Mouse (Mus musculus): ENCODE data around the gene Fstl1.

Fstl1 gene

GRCm38 (mm10) chr16:37817986-37818385 lies 41.3 kb downstream of the Fstl1 start:
- DNase-seq (ENCODE audit: low read depth in 1 of 2, low spot score in 2 of 2), result no peak

- DNase-seq (ENCODE audit: low read depth in 1 of 2, low spot score in 2 of 2), result no peak
Measured at GRCm38 (mm10) chr16:37823949-37824348, 47.3 kb downstream of the Fstl1 start.

DNA sequence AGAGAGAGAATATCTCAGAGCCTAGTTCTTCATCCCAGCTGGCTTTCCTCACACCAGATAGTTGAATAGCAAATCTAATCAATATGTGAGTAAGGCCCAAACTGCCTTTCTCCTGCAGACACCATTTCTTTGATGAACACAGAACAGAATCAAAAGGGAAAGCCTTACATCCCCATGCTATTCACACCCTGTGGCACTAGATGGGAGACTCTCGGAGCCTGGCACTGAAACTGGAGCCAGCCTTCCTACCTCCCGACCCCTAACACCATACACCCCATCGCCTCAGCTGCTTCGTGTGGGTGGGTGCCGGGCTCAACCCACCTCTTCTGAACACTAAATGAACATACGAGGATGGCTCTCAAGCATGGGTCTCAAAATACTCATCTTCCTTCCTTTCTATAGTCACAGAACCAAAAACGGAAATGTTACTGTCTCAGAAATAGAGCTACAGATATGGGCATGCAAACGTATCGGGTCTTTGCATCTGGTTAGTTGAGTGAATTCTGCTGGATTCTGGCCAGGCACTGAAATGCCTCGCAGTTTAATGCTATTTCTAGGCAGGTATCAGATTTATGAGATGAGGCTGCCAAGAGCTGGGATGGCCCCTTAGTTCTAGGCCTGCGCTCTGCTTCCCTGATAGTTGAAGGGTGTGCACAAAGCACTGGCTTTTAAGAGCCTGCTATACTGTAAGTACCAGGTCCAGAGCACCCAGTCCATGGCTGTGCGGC lies 48.3 kb downstream of the Fstl1 start:
- DNase-seq (ENCODE audit: low read depth in 1 of 2, low spot score in 2 of 2), result no peak

DNA sequence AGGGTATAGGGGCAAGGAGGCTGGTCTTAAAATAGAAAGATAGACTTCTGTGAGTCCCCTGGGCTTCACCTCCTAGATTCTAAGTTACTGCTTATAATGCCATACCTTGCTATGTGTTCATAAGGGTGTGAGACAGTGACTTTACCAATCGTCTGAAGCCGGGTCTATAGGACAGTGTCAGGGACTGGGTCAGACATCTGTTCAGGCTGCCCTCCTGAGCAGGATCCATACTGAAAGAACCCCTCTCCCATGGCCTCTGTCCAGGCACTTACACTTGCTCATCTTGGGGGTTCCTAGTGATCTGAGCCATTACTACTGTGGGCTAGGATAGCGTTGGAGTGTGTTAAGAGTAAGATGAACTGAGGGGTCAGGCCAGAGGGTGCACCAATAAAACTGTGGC lies 49.6 kb downstream of the Fstl1 start:
- DNase-seq (ENCODE audit: low read depth in 1 of 2, low spot score in 2 of 2), result no peak

- DNase-seq (ENCODE audit: low read depth in 1 of 2, low spot score in 2 of 2), result no peak
Measured at GRCm38 (mm10) chr16:37831041-37831440, 54.4 kb downstream of the Fstl1 start.

GRCm38 (mm10) chr16:37837571-37837970 lies 60.9 kb downstream of the Fstl1 start:
- no peak for DNase-seq (ENCODE audit: low read depth in 1 of 2, low spot score in 2 of 2)

- DNase-seq (ENCODE audit: low read depth in 1 of 2, low spot score in 2 of 2), result no peak
Measured at GRCm38 (mm10) chr16:37842439-37842838, 65.8 kb downstream of the Fstl1 start.

DNA sequence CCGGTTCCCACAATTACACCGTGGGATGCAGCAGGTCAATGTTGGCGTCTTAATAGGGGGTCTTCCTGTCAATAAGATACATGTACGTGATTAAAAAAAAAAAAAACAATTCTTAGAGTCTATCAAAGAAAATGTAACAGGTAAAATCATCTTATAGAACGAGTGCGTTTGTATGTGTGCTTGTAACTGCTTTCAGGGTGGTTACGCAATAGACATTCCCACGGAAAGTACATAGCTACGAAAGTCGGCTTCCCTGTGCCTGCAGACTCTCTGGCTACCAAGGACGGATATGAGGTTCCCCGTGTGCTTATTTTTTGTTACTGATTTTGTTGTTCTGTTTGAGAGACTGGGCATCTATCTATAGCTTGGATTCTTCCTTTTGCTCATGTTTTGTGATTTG lies 67.1 kb downstream of the Fstl1 start:
- DNase-seq (ENCODE audit: low read depth in 1 of 2, low spot score in 2 of 2), result no peak

- no peak for DNase-seq (ENCODE audit: low read depth in 1 of 2, low spot score in 2 of 2)
Measured at GRCm38 (mm10) chr16:37845202-37845925, 68.7 kb downstream of the Fstl1 start.

DNA sequence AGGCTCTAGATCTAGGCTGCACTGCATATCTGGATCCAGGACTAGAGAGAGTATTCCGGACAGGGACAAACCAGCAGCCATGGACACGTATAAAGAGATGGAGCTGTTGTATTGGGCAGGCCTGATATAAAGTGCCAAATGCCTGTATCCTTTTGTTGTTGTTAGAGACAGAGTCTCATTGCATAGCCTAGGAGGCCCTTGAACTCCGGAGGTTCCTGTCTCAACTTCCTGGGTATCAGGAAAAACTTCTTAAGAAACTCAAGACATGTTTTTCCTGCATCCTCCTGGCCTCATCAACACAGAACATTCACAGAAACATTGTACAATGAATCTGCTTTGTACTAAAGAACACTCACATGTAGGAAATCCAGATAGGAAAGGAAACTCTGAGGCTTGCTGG lies 70.4 kb downstream of the Fstl1 start:
- DNase-seq (ENCODE audit: low read depth in 1 of 2, low spot score in 2 of 2), result no peak

DNA sequence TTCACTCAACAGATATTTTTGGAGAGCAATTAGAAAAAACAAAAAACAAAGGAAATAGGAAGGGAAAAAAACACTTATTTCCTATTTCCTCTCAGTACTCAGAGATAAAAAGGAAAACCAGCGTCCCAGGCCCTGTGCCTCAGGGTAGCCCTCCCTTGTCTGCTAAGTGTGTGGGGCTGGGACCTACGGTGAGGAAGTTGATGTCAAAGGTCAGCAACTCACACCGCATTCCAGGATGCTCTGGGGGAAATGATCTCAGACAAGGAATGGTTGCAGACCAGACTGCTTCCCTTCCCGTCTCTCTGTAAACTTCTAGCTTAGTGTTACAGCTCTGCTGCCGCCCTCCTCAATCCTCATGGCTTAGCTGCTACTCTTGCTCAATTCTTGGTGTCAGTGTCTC lies 74.7 kb downstream of the Fstl1 start:
- no peak for DNase-seq (ENCODE audit: low read depth in 1 of 2, low spot score in 2 of 2)

GRCm38 (mm10) chr16:37853279-37853678 lies 76.6 kb downstream of the Fstl1 start:
- DNase-seq (ENCODE audit: low read depth in 1 of 2, low spot score in 2 of 2), result no peak

DNA sequence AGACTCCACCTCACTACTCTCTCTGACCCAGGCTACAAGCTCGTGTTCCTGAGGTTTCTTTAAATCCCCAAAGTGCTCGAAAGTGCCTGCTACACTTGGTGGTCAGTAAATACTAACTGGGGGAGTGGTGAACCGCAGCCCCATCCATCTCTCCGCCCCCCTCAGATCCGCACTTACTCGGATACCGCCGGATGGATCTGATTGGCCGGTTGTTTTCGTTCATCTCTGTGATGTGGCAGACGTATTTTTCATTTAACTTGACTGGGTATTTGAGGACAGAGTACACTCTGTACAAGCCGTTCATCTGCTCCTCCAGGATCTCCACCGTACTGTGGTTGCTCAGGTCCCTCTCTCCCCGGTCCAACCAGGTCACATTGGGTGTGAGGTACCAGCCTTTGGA lies 77.4 kb downstream of the Fstl1 start:
- DNase-seq (ENCODE audit: low read depth in 1 of 2, low spot score in 2 of 2), result no peak

DNA sequence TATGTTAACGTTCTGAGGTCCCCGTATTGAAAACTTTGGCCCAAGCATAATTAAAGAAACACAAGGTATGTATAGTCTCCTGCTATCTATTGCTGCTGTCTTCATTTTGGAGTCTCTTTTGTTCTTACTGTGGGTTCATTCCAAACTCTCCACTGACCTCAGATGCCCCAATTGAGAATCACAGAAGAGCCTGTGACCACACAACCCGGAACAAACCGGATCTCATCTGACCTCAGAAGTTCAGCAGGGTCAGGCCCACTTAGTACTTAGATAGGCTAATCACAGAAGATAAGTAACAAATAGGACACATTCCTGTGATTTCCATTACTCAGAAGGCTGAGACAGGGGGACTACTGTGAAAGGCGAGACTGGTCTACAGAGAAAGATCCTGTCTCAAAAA lies 77.9 kb downstream of the Fstl1 start:
- DNase-seq (ENCODE audit: low read depth in 1 of 2, low spot score in 2 of 2), result no peak

DNA sequence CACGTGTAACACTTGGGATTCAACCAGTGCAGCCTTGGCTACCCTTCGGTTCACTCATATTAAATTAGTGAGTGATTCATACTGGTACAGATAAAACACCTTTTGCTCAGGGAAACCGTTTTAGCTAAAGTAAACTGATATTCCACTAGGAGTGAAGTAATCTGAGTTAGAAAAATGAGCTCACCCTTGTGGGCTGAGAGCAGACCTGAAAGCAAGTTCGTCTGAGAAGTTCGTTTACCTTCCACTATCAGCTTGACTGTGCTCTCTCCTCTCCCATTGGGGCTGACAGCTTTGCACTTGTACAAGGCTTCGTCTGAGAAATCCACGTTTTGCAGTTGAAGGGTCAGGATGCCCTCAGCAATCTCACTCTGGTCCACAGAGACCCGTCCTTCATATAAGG lies 78.9 kb downstream of the Fstl1 start:
- no peak for DNase-seq (ENCODE audit: low read depth in 1 of 2, low spot score in 2 of 2)

GRCm38 (mm10) chr16:37856327-37856726 lies 79.7 kb downstream of the Fstl1 start:
- DNase-seq (ENCODE audit: low read depth in 1 of 2, low spot score in 2 of 2), result no peak

- no peak for DNase-seq (ENCODE audit: low read depth in 1 of 2, low spot score in 2 of 2)
Measured at GRCm38 (mm10) chr16:37857495-37857894, 80.8 kb downstream of the Fstl1 start.

DNA sequence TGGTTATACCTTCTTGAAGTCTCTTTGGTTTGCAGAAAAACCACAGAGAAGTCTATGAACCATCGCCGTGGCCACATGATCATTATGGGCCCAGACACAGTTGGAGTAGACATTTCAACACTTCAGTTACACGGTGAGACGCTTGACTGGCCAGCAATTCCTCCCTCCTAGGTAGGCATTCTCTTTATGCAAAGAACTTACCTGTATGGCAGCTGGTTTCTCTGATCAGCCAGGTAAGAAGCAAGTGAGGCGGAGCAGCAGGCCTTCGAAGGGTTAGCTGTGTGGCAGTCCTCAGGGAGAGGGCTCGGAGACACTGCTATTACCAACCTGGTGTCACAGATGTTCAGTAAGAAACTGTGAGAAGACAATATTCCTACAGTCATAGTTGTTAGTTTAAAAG lies 83.5 kb downstream of the Fstl1 start:
- DNase-seq (ENCODE audit: low read depth in 1 of 2, low spot score in 2 of 2), result no peak

- no peak for DNase-seq (ENCODE audit: low read depth in 1 of 2, low spot score in 2 of 2)
Measured at GRCm38 (mm10) chr16:37861029-37861428, 84.4 kb downstream of the Fstl1 start, which contains the start of gene Gm36028. TSS of gene Gm36028 (minus strand) at chr16:37861146.

GRCm38 (mm10) chr16:37863876-37864275 lies 87.2 kb downstream of the Fstl1 start:
- DNase-seq (ENCODE audit: low read depth in 1 of 2, low spot score in 2 of 2), result no peak

DNA sequence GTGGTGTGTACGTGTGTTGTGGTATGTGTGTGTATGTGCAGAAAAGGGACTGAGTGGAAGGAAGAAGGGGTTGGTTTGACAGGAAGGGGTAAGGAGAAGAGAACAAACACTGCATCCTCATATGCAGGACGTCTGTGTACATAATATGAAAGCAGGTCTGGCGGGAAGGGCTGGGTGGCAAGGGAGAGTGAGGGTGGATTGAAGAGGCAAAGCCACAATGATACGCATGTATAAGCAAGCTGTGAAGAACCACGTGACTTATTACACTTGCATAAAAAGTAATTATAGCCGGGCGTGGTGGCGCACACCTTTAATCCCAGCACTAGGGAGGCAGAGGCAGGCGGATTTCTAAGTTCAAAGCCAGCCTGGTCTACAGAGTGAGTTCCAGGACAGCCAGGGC lies 89.2 kb downstream of the Fstl1 start:
- DNase-seq (ENCODE audit: low read depth in 1 of 2, low spot score in 2 of 2), result no peak

DNA sequence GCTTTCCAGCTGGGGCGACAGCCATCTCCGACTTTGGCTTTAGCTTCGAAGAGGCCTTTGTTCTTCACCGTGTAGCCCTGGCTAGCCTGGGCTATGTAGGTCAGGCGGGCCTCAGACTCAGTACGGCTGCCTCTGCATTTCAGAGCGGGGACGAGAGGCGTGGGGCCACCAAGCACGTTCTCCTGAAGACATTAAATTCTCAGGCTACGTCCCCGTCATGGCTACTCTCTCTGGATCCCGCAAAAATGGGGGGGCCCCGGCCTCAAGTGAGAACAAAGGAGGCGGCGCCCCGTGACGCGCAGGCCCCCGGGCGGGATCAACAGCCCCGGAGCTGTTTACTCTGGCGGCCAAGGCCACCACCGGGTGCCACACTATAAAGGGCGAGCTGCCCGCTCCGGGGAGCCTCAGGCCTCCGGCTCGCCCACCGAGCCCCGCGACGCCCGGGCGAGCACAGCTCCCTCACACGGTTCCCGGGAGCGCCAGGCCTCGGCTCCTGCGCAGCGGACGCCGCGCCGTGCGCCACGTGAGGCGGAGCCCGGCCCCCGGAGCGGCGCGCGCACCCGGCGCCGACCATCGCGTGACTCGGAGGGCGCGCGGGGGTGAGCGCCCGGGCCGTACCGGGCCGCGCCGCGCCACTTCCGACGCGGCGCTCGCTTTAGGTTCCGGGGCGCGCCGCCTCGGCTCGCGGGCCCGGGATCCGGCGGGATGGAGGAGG lies 91.3 kb downstream of the Fstl1 start, which contains the start of gene Lrrc58:
TSS of gene Lrrc58 (plus strand) at position 599 of the 715 bp plus-strand sequence.
- peak; percentile 40 to 75 for DNase-seq (ENCODE audit: low read depth in 1 of 2, low spot score in 2 of 2)
